Mouse (Mus musculus): Measurements from ENCODE around the gene Kif6.

The Kif6 gene

GRCm38 (mm10) chr17:49661626-49662025, 46.7 kb downstream of the Kif6 start:
- DNase-seq (ENCODE audit: low spot score) = no peak

DNA sequence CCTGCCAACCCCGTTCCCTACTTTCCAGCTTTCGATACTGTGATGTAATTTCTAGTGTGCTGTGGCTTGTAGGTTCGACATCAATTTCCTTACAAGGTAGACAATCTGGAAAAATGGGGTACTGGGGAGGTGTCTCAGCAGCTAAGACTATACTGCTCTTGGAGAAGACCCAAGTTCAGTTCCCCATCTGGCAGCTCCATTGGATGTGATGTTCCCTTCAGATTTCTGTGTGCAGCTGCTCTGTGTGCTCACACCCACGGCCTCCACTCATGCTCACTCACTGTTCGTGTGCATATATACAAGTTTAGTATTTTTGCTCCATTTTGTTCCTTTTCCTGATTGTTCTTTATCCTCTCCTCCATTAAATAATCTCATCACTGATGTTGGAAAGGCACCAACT, 51.8 kb downstream of the Kif6 start:
- no peak for DNase-seq (ENCODE audit: low spot score)

GRCm38 (mm10) chr17:49668296-49668695, 53.4 kb downstream of the Kif6 start:
- DNase-seq (ENCODE audit: low spot score) = no peak

GRCm38 (mm10) chr17:49671921-49672339, 57.0 kb downstream of the Kif6 start:
- peak; percentile 19 for DNase-seq (ENCODE audit: low spot score)

GRCm38 (mm10) chr17:49672421-49672820, 57.5 kb downstream of the Kif6 start:
- no peak for DNase-seq (ENCODE audit: low spot score)

GRCm38 (mm10) chr17:49675629-49676028, 60.7 kb downstream of the Kif6 start:
- DNase-seq (ENCODE audit: low spot score) = no peak

- no peak for DNase-seq (ENCODE audit: low spot score)
Observed at GRCm38 (mm10) chr17:49681410-49681809, 66.5 kb downstream of the Kif6 start.

DNA sequence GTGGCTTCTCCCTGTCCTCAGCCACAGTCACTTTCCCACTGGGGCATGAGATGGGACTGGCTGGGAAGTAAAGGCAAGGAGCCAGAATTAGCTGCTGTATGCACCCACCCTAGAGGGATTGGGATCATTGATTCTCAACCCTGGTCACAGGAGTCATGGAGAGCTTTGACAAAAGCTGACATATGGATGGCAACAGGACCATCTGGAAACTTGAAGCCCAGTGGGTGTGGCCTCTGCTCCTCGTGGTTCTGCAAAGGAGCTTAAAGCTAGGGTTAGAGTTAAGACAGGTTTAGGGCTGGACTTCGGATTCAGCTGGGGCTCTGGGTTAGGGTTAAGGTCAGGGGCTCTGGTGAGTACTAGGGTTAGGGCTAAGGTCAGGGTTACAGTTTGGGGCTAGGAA, 69.2 kb downstream of the Kif6 start:
- DNase-seq (ENCODE audit: low spot score) = no peak

- peak; percentile 88 for DNase-seq (ENCODE audit: low spot score)
Observed at GRCm38 (mm10) chr17:49690607-49691454, 75.9 kb downstream of the Kif6 start.

DNA sequence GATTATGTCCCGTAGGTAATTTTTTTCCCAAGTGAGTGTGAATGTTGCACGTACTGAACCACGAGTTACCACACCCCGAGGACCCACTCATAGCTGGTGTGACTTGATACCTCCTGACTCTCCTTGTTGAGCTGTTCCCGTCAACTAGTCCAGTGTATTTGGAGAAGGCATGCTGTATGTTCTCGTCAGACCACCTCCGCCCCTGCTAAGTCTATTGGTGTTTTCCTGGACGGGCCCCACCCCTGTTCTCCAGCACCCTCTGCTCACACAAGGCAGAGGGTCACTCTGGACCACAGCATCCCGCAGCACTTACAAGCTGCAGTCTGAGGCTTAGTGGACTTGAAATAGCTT, 76.5 kb downstream of the Kif6 start:
- DNase-seq (ENCODE audit: low spot score) = no peak

DNA sequence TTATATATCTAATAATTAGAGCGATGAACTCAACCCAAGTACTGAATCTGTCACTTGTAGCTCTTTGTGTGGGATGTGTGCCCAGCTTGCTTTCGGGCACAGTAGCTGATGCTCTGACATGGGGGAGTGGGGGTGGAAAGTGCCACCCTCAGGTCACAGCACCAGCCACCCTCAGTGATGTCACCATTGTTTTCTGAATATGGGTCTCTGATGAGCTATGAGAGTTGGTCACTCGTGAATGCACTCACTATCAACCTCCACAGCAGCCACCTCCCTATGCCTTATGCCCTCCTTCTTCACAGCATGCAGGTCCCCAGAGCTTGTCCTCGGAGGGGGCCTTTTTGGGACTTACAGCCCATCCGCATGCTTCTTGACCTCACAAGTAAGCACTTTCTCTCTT, 78.3 kb downstream of the Kif6 start:
- no peak for DNase-seq (ENCODE audit: low spot score)

GRCm38 (mm10) chr17:49697220-49697619, 82.3 kb downstream of the Kif6 start:
- no peak for DNase-seq (ENCODE audit: low spot score)

- DNase-seq (ENCODE audit: low spot score) = peak; percentile 40
Observed at GRCm38 (mm10) chr17:49703492-49704249, 88.7 kb downstream of the Kif6 start.

DNA sequence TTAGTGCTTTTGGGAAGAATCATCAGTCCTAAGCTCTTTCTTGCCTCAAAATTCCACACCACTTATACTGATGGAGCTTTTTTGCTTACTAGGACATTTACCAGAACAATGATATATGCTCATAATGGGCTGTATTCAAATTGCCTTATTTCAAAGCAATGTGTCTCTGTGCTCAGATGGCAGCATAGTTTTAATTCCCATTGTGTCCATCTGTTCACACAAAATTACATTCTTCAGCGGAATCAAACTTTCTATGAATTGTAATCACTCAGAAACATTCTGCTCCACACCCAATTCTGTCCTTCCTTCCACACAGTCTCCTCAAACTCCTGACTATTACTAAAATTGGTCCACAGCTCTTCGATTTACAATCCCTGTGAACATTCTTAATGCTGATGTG, 94.3 kb downstream of the Kif6 start:
- no peak for DNase-seq (ENCODE audit: low spot score)

DNA sequence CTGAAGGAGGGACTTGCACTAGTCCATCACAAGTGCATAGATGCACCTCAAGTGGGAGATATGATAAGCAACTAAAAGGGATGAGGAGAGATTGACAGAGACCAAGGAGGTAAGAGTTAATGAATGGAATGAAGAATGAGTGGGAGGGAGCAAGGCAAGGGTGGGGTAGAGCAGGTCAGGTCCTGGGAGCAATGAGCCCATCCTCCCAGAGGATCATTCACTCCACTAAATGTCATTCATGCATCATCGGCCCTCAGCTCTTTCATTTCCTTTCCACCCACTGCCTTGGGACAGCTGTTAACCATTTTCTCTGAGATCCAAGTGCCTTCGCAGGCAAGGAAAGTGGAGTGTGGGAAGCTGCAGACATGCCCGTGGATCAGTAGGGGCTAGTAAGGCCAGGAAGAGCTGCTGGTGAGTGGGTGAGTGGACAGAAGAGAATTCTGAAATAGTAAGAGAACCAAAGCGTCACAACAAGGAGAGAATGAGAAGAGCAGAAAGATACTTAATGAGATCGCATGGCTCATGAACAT, 95.2 kb downstream of the Kif6 start:
- DNase-seq (ENCODE audit: low spot score) = no peak

DNA sequence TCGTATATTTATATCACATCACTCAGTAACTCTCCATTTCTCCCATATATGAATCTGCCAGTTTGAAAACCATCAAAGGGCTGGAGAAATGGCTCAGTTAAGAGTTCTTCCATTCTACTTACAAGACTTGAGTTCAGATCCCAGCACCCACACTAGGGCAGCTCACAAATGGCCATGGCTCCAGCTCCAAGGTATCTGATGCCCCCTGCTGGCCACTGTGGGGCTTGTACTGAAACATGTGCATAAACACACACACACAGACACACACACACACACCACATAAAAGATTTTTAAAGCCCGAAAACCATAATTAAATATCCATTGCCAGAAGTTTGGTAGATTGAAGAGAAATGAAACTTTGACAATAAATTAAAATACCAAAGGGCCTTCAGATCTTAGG, 111.3 kb downstream of the Kif6 start:
- DNase-seq (ENCODE audit: low spot score) = no peak

DNA sequence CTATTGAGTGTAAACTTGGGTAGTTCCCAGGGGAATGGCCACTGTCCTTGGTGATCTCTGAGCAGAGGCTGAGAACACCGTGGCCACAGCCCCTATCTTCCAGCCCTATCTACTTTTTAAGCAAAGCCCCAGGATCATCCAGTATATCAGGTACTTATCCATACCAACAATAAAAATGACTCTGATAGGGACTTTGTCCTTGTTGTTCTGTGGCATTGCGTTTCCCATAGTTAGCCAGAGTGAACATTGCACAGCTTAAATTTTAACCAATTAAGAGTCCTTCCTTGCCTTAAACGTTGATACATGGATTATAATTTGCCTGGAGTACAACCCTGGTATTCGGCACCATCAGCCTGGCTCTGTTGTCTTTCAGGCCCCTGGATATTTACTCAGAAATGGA, 112.0 kb downstream of the Kif6 start:
- DNase-seq (ENCODE audit: low spot score) = no peak

DNA sequence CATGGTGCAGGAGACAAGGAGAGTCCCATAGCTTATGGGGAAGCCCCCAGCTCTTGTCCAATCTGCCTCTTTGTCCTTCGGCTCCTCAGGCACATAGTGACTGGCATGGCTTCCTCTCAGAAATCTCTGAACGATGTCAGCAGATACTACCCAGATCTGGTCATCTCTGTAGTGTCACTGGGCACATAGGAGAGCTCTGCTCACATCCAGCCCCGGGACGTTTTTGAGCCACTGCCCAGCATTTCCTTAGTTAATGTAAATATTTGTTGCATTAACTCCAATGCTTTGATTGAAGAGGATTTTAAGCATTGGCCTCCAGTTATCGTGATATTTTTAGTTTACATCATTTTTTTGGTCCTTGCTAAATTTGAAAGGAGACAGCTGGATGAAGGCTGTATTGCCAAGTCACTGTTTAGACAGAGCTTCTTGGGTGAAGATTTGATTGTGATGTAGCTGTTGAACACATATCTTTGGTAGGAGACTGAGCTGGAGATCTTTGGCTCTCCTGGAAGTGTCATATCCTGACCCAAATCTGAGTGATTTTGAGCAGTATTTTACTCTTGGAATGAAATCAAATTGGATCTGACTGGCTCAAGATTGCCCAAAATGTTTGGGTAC, 112.6 kb downstream of the Kif6 start:
- DNase-seq (ENCODE audit: low spot score) = no peak

DNA sequence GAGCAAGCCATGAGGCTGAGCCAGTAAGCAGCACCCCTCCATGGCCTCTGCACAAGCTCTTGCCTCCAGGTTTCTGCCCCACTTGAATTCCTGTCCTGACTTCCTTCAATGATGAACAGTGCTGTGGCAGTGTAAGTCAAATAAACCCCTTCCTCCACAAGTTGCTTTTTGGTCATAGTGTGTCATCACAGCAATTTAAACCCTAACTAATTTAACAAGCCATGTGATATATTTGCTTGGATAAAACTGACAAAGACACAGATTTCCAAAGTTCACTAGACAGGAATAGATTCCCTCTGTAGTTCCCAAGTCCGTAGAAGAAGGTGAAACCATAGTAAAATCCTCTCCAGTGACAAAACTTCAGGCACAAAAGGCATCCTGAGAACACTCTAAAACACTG, 114.9 kb downstream of the Kif6 start:
- DNase-seq (ENCODE audit: low spot score) = no peak

DNA sequence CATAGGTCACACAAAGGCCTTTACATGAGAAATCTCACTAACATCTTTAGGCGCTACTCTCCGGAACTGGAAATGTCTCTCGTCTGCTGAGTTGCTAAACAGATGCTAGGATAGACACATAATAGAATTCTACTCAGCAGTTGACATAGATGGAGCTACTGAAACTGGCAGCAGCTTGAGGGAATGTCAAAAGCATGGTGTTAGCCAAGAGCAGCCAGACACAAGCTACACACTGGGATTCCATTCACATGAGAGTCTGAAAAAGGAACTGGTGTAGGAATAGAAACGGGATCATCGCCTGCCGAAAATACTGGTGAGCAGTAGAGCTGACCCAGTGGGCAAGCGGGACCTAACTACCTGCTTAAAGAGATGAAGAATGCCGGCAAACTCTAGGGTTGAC, 117.8 kb downstream of the Kif6 start:
- no peak for DNase-seq (ENCODE audit: low spot score)

GRCm38 (mm10) chr17:49734079-49734478, 119.1 kb downstream of the Kif6 start:
- no peak for DNase-seq (ENCODE audit: low spot score)

DNA sequence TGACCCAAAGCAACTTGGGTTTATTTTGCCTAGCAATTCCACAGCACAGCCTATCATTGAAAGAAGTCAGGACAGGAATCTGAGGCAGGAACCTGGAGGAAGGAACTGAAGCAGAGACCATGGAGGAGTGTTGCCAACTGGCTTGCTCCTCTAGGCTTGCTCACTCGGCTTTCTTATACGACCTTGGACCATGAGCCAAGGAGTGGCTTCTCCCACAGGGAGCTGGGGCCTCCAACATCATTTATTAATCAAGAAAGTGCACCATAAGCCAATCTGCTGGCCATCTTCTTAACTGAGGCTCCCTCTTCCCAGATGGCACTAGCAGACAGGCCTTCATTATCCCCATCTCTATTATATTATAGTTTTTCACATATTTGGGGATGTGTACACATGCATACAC, 119.8 kb downstream of the Kif6 start:
- DNase-seq (ENCODE audit: low spot score) = no peak

DNA sequence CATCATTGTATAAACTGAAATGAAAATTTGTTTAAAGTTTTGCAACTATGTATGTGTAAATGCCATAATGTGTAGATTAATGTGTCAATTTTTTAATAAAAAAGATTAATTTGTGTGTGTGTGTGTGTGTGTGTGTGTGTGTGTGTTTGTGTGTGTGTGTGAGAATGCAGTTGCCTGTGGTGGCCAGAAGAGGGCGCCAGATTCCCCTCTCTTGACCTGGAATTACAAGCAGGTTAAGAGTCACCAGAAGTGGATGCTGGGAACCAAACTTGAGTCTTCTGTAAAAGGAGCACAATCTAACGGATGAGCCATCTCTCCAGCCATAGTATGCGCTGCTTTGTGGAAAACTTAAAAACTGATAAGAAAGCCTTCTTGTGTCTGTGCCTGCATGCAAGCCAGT, 121.4 kb downstream of the Kif6 start:
- no peak for DNase-seq (ENCODE audit: low spot score)
